Mouse (Mus musculus) myocyte (in vitro differentiated cells): ENCODE measurements around the gene Pla2g4e. TPM values are rescaled to one million over a fixed set of nuclear protein-coding genes. Genes with fewer than 3 reads are reported as not detected.
A peak's percentile ranks its signal among the peaks of the same experiment; 100 is the strongest.

Experiments
- H3K27me3 ChIP-seq: one replicate; pipeline ENCODE4 v1.6.1; 2011; ENCODE audit not compliant: control insufficient read depth, insufficient read depth, insufficient read length
- H3K36me3 ChIP-seq: one replicate; pipeline ENCODE4 v1.6.1; 2011; ENCODE audit not compliant: control insufficient read depth, insufficient read depth
- H3K4me2 ChIP-seq: one replicate; pipeline ENCODE4 v1.6.1; 2011; ENCODE audit warnings: low read depth, control low read depth
- H3K4me3 ChIP-seq: one replicate; pipeline ENCODE4 v1.5.1; 2011; ENCODE audit warnings: mild to moderate bottlenecking, control low read depth, moderate library complexity
- H3K79me2 ChIP-seq: one replicate; pipeline ENCODE4 v1.6.1; 2011; ENCODE audit not compliant: control insufficient read depth, insufficient read depth
- H3ac ChIP-seq: one replicate; pipeline ENCODE4 v1.6.1; 2011; ENCODE audit not compliant: control insufficient read depth, insufficient read length
- CEBPB ChIP-seq: IDR thresholded peaks from 2 replicates; pipeline ENCODE4 v1.6.1; 2011; ENCODE audit warnings: mild to moderate bottlenecking, moderate library complexity; ENCODE audit not compliant: poor library complexity, insufficient read depth, severe bottlenecking
- E2F4 ChIP-seq: IDR thresholded peaks from one replicate; pipeline ENCODE4 v1.6.1; 2011; ENCODE audit warnings: mild to moderate bottlenecking, control low read depth, moderate library complexity; ENCODE audit not compliant: insufficient read depth
- MAX ChIP-seq: IDR thresholded peaks from one replicate; pipeline ENCODE4 v1.6.1; 2011; ENCODE audit warnings: low read depth, mild to moderate bottlenecking, control low read depth
- MYOD1 ChIP-seq, 3 experiments: IDR thresholded peaks; one replicate each; pipeline ENCODE4 v1.6.1; 2011; ENCODE audit warnings: control low read depth in 2 of 3, low read depth in 2 of 3, mild to moderate bottlenecking in 2 of 3, moderate library complexity in 1 of 3; ENCODE audit not compliant: insufficient read length in 2 of 3, control insufficient read depth in 1 of 3
- MYOG ChIP-seq, 3 experiments: IDR thresholded peaks; one replicate each; pipeline ENCODE4 v1.6.1; 2011; ENCODE audit warnings: control low read depth in 2 of 3, low read depth in 2 of 3, mild to moderate bottlenecking in 2 of 3; ENCODE audit not compliant: insufficient read length in 2 of 3, control insufficient read depth in 1 of 3, insufficient read depth in 1 of 3
- POLR2A ChIP-seq: IDR thresholded peaks from one replicate; pipeline ENCODE4 v1.6.1; 2011; ENCODE audit warnings: low read depth, mild to moderate bottlenecking, control low read depth, moderate library complexity; ENCODE audit not compliant: insufficient read length
- POLR2AphosphoS2 ChIP-seq: IDR thresholded peaks from one replicate; pipeline ENCODE4 v1.6.1; 2011; ENCODE audit warnings: low read depth, control low read depth; ENCODE audit not compliant: insufficient read length
- REST ChIP-seq: IDR thresholded peaks from one replicate; pipeline ENCODE4 v1.6.1; 2011; ENCODE audit warnings: mild to moderate bottlenecking, control low read depth, moderate library complexity; ENCODE audit not compliant: insufficient read depth, insufficient read length
- SRF ChIP-seq: IDR thresholded peaks from one replicate; pipeline ENCODE4 v1.6.1; 2011; ENCODE audit warnings: low read depth; ENCODE audit not compliant: control insufficient read depth, insufficient read length
- TCF12 ChIP-seq: IDR thresholded peaks from one replicate; pipeline ENCODE4 v1.6.1; 2011; ENCODE audit warnings: mild to moderate bottlenecking, control low read depth; ENCODE audit not compliant: poor library complexity, insufficient read depth, severe bottlenecking
- TCF3 ChIP-seq: IDR thresholded peaks from one replicate; pipeline ENCODE4 v1.6.1; 2011; ENCODE audit warnings: low read depth, control low read depth; ENCODE audit not compliant: insufficient read length
- USF1 ChIP-seq: IDR thresholded peaks from one replicate; pipeline ENCODE4 v1.6.1; 2011; ENCODE audit warnings: low read depth, mild to moderate bottlenecking, control low read depth, moderate library complexity
- polyA plus RNA-seq: library from polyadenylated mRNA; unstranded; fragments of >200 nt; fragmentation: generic; extraction: Trizol; gene quantifications from one replicate; pipeline ENCODE4 v1.2.1, GENCODE M21; 2012; ENCODE audit warnings: missing spikeins

The Pla2g4e gene
- polyA plus RNA-seq, 1 experiment, result 0.05 TPM

DNA sequence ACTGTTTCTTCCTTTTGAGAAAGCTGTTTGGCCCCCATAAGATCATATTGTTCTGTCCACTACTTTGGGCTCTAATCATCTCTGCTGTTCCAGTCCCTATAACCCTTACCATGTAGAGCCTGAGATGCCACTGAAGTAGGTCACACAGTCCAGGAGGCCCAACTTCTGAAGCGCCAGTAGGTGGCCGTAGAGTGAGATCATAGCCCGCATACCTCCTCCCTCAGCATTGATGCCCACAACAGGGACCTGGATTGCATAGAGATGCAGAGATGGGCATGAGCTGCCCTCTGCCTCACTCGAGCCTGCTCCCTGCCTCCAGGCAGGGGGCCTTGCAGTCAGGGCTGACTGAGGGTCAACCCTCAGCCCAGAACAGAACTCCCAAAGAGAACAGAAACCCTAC, 31.8 kb upstream of the Pla2g4e start:
- no peaks in the 10 kb centered on the region for H3K36me3 ChIP-seq
- TF ChIP-seq MYOD1 (IDR thresholded peaks at IDR 0.05; ENCODE audit: control insufficient read depth in 1 of 3, insufficient read length in 2 of 3, low read depth in 2 of 3) (no peak), TCF3 (no peak), MAX (no peak), POLR2A (no peak), POLR2AphosphoS2 (no peak), MYOG (IDR thresholded peaks at IDR 0.05; ENCODE audit: control insufficient read depth in 1 of 3, insufficient read depth in 1 of 3, insufficient read length in 2 of 3, low read depth in 2 of 3) (no peak), SRF (no peak), USF1 (no peak), CEBPB (no peak), TCF12 (no peak), REST (no peak), E2F4 (no peak)

GRCm38 (mm10) chr2:120268635-120269034, 23.5 kb upstream of the Pla2g4e start:
- no peak overlapping the region for H3ac ChIP-seq
- H3K4me2 ChIP-seq, result no peak overlapping the region
- no peak for TF ChIP-seq MAX
- no peak for TF ChIP-seq USF1
- TF ChIP-seq MYOG (IDR thresholded peaks at IDR 0.05; ENCODE audit: control insufficient read depth in 1 of 3, insufficient read depth in 1 of 3, insufficient read length in 2 of 3, low read depth in 2 of 3), result no peak
- no peak for TF ChIP-seq CEBPB
- no peak for TF ChIP-seq TCF3
- TF ChIP-seq POLR2A, result no peak
- no peak for TF ChIP-seq REST
- no peak for TF ChIP-seq TCF12
- no peak for TF ChIP-seq POLR2AphosphoS2
- TF ChIP-seq MYOD1 (IDR thresholded peaks at IDR 0.05; ENCODE audit: control insufficient read depth in 1 of 3, insufficient read length in 2 of 3, low read depth in 2 of 3), result no peak
- TF ChIP-seq SRF, result no peak
- TF ChIP-seq E2F4, result no peak
- H3K36me3 ChIP-seq, result no peaks in the 10 kb centered on the region
- H3K4me3 ChIP-seq, result no peak overlapping the region
- no peaks in the 10 kb centered on the region for H3K79me2 ChIP-seq
- peaks cover 48% of the 10 kb centered on the region for H3K27me3 ChIP-seq

More for the DNA sequence above, 31.8 kb upstream of the Pla2g4e start:
- Histone ChIP-seq H3K4me3 (no peak overlapping the region), H3K4me2 (no peak overlapping the region), H3K27me3 (peaks cover 18% of the 10 kb centered on the region), H3K79me2 (no peaks in the 10 kb centered on the region), H3ac (no peak overlapping the region)

- Histone ChIP-seq H3K27me3 (peaks cover 38% of the 10 kb centered on the region), H3K36me3 (no peaks in the 10 kb centered on the region), H3K79me2 (no peaks in the 10 kb centered on the region), H3K4me3 (no peak overlapping the region), H3ac (no peak overlapping the region), H3K4me2 (no peak overlapping the region)
- TF ChIP-seq CEBPB (no peak), MAX (no peak), POLR2A (no peak), E2F4 (no peak), REST (no peak), POLR2AphosphoS2 (no peak), MYOD1 (IDR thresholded peaks at IDR 0.05; ENCODE audit: control insufficient read depth in 1 of 3, insufficient read length in 2 of 3, low read depth in 2 of 3) (no peak), TCF12 (no peak), SRF (no peak), USF1 (no peak), TCF3 (no peak), MYOG (IDR thresholded peaks at IDR 0.05; ENCODE audit: control insufficient read depth in 1 of 3, insufficient read depth in 1 of 3, insufficient read length in 2 of 3, low read depth in 2 of 3) (no peak)
Observed at GRCm38 (mm10) chr2:120265523-120265922, 20.4 kb upstream of the Pla2g4e start.

- H3K27me3 ChIP-seq, result peaks cover 38% of the 10 kb centered on the region
- no peak for TF ChIP-seq MYOG (IDR thresholded peaks at IDR 0.05; ENCODE audit: control insufficient read depth in 1 of 3, insufficient read depth in 1 of 3, insufficient read length in 2 of 3, low read depth in 2 of 3)
- no peak for TF ChIP-seq TCF12
- no peak for TF ChIP-seq POLR2AphosphoS2
- no peak for TF ChIP-seq POLR2A
- no peak for TF ChIP-seq SRF
- no peak for TF ChIP-seq CEBPB
- no peak for TF ChIP-seq TCF3
- TF ChIP-seq REST, result no peak
- TF ChIP-seq MYOD1 (IDR thresholded peaks at IDR 0.05; ENCODE audit: control insufficient read depth in 1 of 3, insufficient read length in 2 of 3, low read depth in 2 of 3), result no peak
- no peak for TF ChIP-seq USF1
- TF ChIP-seq MAX, result no peak
- no peaks in the 10 kb centered on the region for H3K79me2 ChIP-seq
- H3K4me3 ChIP-seq, result no peak overlapping the region
- H3K36me3 ChIP-seq, result no peaks in the 10 kb centered on the region
- H3ac ChIP-seq, result no peak overlapping the region
- H3K4me2 ChIP-seq, result no peak overlapping the region
Observed at GRCm38 (mm10) chr2:120264858-120265257, 19.7 kb upstream of the Pla2g4e start.

- H3ac ChIP-seq, result no peak overlapping the region
Observed at GRCm38 (mm10) chr2:120262876-120263275, 17.7 kb upstream of the Pla2g4e start.

More at GRCm38 (mm10) chr2:120262876-120263275, 17.7 kb upstream of the Pla2g4e start:
- H3K4me3 ChIP-seq, result no peak overlapping the region
- peak in 2 of 3 experiments; percentile 91 for TF ChIP-seq MYOD1 (IDR thresholded peaks at IDR 0.05; ENCODE audit: control insufficient read depth in 1 of 3, insufficient read length in 2 of 3, low read depth in 2 of 3)
- TF ChIP-seq REST, result no peak
- H3K79me2 ChIP-seq, result no peaks in the 10 kb centered on the region
- H3K36me3 ChIP-seq, result no peaks in the 10 kb centered on the region
- H3K4me2 ChIP-seq, result no peak overlapping the region
- peaks cover 24% of the 10 kb centered on the region for H3K27me3 ChIP-seq
